Mouse (Mus musculus) erythroblast, embryonic 14.5 days (primary cell): ENCODE measurements around the gene E130311K13Rik. TPM values are rescaled to one million over a fixed set of nuclear protein-coding genes. Genes with fewer than 3 reads are reported as not detected.
A peak's percentile ranks its signal among the peaks of the same experiment; 100 is the strongest.

Source experiments
- H3K27me3 ChIP-seq: 2 replicates; pipeline ENCODE4 v1.6.1; 2012; ENCODE audit warnings: inconsistent platforms; ENCODE audit not compliant: control insufficient read depth
- H3K36me3 ChIP-seq: 2 replicates; pipeline ENCODE4 v1.6.1; 2012; ENCODE audit warnings: mild to moderate bottlenecking, inconsistent platforms; ENCODE audit not compliant: control insufficient read depth
- H3K4me1 ChIP-seq: 2 replicates; pipeline ENCODE4 v1.6.1; 2012; ENCODE audit warnings: inconsistent platforms; ENCODE audit not compliant: control insufficient read depth
- H3K4me3 ChIP-seq: replicated peaks from 2 replicates; pipeline ENCODE3; 2012; ENCODE audit warnings: moderate library complexity, mild to moderate bottlenecking, inconsistent platforms
- H3K9me3 ChIP-seq: 2 replicates; pipeline ENCODE4 v1.6.1; 2012; ENCODE audit warnings: low read length, inconsistent platforms, mixed read lengths; ENCODE audit not compliant: control insufficient read depth
- GATA1 ChIP-seq: IDR thresholded peaks from 2 replicates; pipeline ENCODE4 v1.6.1; 2012; ENCODE audit warnings: low read length, inconsistent platforms, mixed read lengths
- TAL1 ChIP-seq: IDR thresholded peaks from 3 replicates; pipeline ENCODE4 v1.6.1; 2012; ENCODE audit warnings: low read length, inconsistent platforms, mixed read lengths
- polyA plus RNA-seq: library from polyadenylated mRNA; stranded (reverse); fragments of >175 nt; gene quantifications from 2 replicates; pipeline ENCODE4 v1.2.3, GENCODE M21; 2012

The E130311K13Rik gene
- polyA plus RNA-seq, 1 experiment, result not detected

DNA sequence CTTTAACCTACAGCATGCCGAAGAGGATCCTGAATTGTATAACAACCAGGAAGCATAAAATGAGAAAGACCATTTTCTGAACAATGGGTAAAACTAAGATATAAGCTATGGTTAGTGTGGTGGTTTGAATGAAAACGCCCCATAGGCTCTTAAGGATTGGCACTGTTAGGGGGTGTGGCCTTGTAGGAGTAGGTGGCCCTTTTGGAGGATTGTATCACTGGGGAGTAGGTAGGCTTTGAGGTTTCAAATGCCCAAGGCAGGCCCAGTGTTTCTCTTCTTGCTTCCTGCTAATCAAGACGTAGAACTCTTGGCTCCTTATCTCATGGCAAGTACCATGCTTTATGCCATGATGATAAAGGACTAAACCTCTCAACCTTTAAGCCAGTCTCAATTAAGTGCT is 20.6 kb upstream of the E130311K13Rik start:
- Histone ChIP-seq H3K4me1 (peaks cover 5% of the 10 kb centered on the region), H3K36me3 (peaks cover 25% of the 10 kb centered on the region), H3K27me3 (no peaks in the 10 kb centered on the region), H3K4me3 (no peak overlapping the region), H3K9me3 (no peaks in the 10 kb centered on the region)
- TF ChIP-seq GATA1 (no peak), TAL1 (no peak)

DNA sequence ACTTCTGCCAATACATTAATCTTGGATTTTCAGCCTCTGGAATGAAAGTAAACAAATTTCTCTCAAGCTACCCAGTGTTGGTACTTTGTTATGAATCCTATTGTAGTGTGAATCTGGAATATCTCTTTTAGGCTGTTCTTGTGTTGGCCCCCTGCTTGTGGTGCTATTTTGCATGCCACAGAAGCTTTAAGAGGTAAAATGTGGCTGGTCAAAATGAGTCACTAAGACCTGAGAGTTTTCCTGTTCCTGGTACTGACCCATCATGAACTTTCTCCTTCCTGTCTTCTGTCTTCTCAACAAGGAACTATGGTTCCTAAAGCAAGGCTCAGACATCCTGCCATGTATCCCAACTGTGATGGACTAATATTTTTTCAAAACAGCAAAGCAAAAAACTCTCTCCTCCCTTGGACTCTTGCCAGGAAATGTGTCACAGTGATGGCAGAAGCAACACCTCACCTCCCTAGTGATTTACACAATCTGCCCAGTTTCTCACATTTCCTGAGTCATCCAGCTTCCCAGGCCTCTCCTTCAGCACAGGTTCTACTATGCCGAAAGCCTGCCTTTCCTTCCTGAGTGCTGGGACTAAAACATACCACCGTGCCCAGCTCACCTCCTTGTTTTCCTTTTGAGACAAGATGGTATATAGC is 12.1 kb upstream of the E130311K13Rik start:
- Histone ChIP-seq H3K9me3 (no peaks in the 10 kb centered on the region), H3K36me3 (peaks cover 26% of the 10 kb centered on the region), H3K4me3 (no peak overlapping the region), H3K4me1 (no peaks in the 10 kb centered on the region), H3K27me3 (no peaks in the 10 kb centered on the region)
- TF ChIP-seq TAL1 (no peak), GATA1 (no peak)

DNA sequence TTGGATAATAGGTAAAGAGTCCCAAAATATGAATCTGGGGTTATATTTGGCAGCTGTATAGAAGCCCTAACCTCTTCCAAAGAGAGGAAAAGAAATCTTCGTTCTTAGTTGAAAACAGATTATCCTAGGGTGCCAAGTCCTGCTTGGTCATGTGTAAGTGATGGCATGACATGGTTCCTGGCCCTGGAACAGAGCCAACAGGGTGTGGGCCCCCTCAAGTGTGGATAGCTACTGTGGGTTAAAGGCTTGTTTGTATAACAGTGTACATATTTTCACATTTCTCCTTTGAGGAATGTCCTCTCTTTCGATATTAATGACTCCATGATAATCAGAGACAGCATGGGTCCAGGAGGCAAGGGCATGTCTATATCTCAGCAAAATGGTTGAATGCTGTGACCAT is 9.7 kb upstream of the E130311K13Rik start:
- peaks cover 15% of the 10 kb centered on the region for H3K36me3 ChIP-seq
- no peak overlapping the region for H3K4me3 ChIP-seq
- TF ChIP-seq TAL1 (no peak), GATA1 (no peak)
- no peaks in the 10 kb centered on the region for H3K9me3 ChIP-seq
- no peaks in the 10 kb centered on the region for H3K27me3 ChIP-seq
- H3K4me1 ChIP-seq, result no peaks in the 10 kb centered on the region

DNA sequence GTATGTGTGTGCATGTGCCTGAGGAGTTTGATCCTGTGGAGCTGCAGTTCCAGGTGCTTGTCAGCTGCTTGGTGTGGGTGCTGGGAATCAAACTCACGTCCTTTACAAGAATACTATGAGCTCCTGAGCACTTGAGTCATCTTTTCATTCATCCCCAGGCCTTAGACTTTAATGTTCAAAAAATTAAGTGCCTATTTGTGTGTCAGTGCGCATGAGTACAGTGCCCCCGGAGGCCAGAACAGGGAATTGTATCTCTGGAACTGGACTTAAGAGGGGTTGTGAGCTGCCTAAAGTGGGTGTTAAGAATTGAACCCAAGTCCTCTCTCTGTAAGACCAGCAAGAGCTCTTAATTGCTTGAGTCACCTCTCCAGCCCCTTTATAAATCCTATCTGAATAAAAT is 9.6 kb downstream of the E130311K13Rik start:
- Histone ChIP-seq H3K36me3 (no peaks in the 10 kb centered on the region), H3K4me1 (no peaks in the 10 kb centered on the region), H3K27me3 (no peaks in the 10 kb centered on the region), H3K4me3 (no peak overlapping the region), H3K9me3 (no peaks in the 10 kb centered on the region)
- no peak for TF ChIP-seq TAL1
- TF ChIP-seq GATA1, result no peak

DNA sequence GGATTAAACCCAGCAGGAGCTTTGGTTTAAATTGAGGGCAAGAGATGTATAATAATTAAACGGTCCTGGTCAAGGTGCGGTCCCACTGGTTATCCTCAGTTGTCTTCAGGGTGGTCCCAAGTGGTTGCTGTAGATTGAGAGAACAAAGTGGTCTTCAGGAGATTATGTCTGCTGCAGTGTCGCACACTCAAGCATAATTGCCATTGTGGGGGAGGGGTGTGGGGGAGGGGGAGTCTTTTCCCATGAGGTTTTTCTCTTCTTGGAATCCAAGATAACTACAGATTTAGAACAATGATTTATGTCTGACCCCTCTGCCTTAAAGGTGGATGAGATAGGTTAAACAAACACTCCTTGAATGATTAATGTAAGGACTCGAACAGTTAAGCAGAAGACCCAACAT is 19.0 kb downstream of the E130311K13Rik start:
- Histone ChIP-seq H3K4me1 (no peaks in the 10 kb centered on the region), H3K4me3 (no peak overlapping the region), H3K9me3 (no peaks in the 10 kb centered on the region), H3K27me3 (peaks cover 6% of the 10 kb centered on the region), H3K36me3 (no peaks in the 10 kb centered on the region)
- TF ChIP-seq GATA1, result no peak
- no peak for TF ChIP-seq TAL1

DNA sequence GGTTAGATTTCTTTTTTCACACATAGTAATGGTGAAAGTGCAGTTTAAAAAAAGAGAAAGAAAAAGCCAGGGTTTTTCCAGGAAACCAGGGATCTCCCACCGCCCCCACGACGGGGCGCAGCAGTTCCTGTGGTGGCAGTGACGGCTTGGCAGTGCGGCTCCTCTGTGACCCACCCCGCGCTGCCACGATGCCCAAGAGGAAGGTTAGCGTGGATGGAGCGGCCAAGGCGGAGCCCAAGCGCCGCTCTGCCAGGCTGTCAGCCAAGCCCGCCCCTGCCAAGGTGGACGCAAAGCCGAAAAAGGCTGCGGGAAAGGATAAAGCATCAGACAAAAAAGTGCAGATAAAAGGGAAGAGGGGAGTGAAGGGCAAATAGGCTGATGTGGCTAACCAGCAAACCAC is 24.0 kb downstream of the E130311K13Rik start:
- H3K4me3 ChIP-seq, result no peak overlapping the region
- no peaks in the 10 kb centered on the region for H3K9me3 ChIP-seq

DNA sequence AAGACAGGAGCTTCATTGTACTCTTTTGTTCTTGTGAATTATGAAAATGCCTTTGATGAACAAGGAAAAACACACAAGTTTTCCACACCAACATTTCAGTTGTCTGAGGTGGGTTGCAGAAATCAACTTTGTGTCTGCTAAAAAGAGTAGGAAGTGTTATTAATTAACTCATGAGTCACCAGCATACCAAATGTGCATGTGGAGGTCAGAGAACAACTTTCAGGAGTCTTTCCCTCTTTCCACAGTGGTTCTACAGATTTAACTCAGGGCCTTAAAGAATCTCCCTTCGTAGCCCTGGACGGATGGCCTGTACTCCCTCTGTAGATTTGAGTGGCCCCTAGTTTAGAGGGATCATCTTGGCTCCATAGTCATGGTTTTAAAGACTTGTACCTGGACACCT is 25.1 kb downstream of the E130311K13Rik start:
- Histone ChIP-seq H3K9me3 (no peaks in the 10 kb centered on the region), H3K4me3 (no peak overlapping the region), H3K27me3 (peaks cover 40% of the 10 kb centered on the region), H3K36me3 (no peaks in the 10 kb centered on the region), H3K4me1 (no peaks in the 10 kb centered on the region)
- TF ChIP-seq TAL1 (no peak), GATA1 (no peak)

More for the DNA sequence above, 24.0 kb downstream of the E130311K13Rik start:
- Histone ChIP-seq H3K27me3 (peaks cover 30% of the 10 kb centered on the region), H3K36me3 (no peaks in the 10 kb centered on the region), H3K4me1 (no peaks in the 10 kb centered on the region)
- no peak for TF ChIP-seq TAL1

DNA sequence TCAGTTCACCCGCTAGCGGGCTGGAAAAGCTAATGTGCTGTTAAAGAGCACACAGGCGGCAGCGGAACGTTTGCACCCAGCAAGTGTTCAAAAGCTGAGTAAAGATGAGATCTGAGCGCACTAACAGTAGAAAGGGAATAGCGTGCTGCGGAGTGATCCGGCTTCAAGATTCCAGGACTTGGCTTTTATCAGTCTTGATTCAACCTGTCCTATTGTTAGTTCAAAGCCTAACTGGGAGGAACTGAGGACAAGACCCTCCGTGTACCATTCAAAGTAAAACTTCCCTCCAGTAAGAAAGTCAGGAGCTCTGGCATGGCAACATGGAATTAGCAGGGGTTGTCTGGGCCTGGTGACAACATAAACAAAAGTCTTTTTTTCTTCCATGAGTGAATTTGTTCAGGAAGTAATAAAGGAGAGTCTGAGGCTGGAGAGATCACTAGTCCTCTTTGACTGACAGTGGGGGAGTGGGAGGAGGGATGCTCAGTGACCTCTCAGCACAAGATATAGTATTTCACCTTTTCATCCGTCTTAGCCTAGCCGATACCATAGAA is 29.2 kb downstream of the E130311K13Rik start:
- H3K4me3 ChIP-seq, result no peak overlapping the region

DNA sequence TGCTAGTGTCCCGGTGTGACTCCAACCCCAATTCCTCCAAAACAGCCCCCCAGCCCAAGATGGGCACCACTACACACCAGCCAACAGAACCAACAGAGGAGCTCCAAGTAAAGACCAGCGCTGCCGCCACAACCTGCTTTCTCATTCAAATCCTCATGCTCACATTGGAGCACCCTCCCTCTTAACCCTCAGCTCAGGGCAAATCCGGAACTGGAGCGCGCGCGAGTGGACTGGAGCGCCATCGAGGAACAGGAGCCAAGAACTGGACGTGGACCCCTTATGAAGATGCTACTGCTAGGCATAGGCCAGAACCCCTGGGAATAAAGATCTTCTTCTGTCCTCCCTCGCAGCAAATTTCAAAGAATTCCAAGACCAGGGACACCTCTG is 30.0 kb downstream of the E130311K13Rik start, which contains the start of gene Plch1:
Plch1 (minus strand) TSS at position 164 of the 387 bp plus-strand sequence.
- peaks cover 2% of the 10 kb centered on the region; the same call in 1 of the 2 replicates for H3K4me1 ChIP-seq
- TF ChIP-seq TAL1 (no peak), GATA1 (no peak)
- H3K27me3 ChIP-seq, result peaks cover 40% of the 10 kb centered on the region
- no peaks in the 10 kb centered on the region for H3K9me3 ChIP-seq
- no peaks in the 10 kb centered on the region for H3K36me3 ChIP-seq
- peak within 1 kb of the TSS; percentile 44 for H3K4me3 ChIP-seq

More for the DNA sequence above, 29.2 kb downstream of the E130311K13Rik start:
- TF ChIP-seq GATA1 (no peak), TAL1 (no peak)
- Histone ChIP-seq H3K27me3 (peaks cover 47% of the 10 kb centered on the region), H3K9me3 (no peaks in the 10 kb centered on the region), H3K36me3 (no peaks in the 10 kb centered on the region), H3K4me1 (peaks cover 2% of the 10 kb centered on the region; the same call in 1 of the 2 replicates)
